ENCODE assay signal across 12 mouse cellular contexts in the genomic region with DNA sequence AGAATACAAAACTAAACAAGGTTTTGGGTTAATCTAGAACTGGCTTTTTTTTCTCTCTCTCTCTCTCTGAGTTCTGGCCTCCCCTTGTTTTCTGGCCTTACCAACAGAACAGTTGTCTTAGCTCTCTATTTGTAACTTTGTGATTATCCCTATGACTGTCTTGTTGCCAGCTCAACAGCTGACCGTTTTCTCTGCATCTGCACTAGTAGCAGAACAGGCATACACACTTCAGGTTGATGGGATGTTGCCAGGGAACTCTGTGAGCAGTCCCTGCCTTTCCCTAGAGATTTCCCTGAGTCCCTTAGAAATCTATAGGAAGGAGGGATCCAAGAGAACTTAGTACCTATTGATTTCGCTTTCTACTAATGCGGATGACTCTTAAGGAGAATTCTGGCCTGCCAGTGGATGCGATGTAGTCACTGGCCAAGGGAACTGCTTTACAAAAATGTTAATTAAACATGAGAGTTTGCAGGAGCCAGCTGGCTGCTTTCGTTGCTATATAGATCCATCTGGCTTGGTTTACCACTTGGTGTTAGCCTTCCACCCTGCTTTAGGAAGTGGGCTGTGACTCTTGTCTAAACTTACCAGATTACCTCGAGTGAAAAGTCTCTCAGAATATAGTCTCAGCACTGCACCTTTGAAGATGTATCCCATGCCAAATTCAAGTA. TPM values are rescaled to one million over a fixed set of nuclear protein-coding genes. Genes with fewer than 3 reads are reported as not detected.
DNase-seq lines count a peak whose midpoint lies in the region; ATAC-seq lines count a peak whose summit lies in the region.
"Had no signal": no experiment of that assay in that cellular context is flagged by ENCODE, and none has a peak within 500 bp of the region (broad histone marks: within the 10 kb centered on the region; RNA-seq: fewer than 3 reads in every experiment).

No protein-coding gene starts in this region.

- no peak overlapping the region for H3K27ac ChIP-seq in forebrain, embryonic 12.5 days
- no peak overlapping the region for H3K27ac ChIP-seq in forebrain, embryonic 11.5 days (ENCODE audit: low read depth, low read length)
- H3K27ac ChIP-seq in hindbrain, embryonic 15.5 days (replicated peaks), result no peak overlapping the region
- no peak overlapping the region for H3K27ac ChIP-seq in hindbrain, embryonic 12.5 days
- H3K27ac ChIP-seq in neural tube, embryonic 12.5 days, result no peak overlapping the region
- H3K27ac ChIP-seq in stomach, embryonic 16.5 days (ENCODE audit: low read length), result peak overlapping the region; percentile 3
- H3K27ac ChIP-seq: embryonic facial prominence, embryonic 13.5 days; hindbrain, embryonic 10.5 days; lung, embryonic 15.5 days had no signal

- H3K27me3 ChIP-seq in forebrain, embryonic 12.5 days, result no peaks in the 10 kb centered on the region
- no peaks in the 10 kb centered on the region for H3K27me3 ChIP-seq in forebrain, embryonic 11.5 days (ENCODE audit: control insufficient read depth, insufficient read depth, low read length)
- no peaks in the 10 kb centered on the region for H3K27me3 ChIP-seq in hindbrain, embryonic 15.5 days
- H3K27me3 ChIP-seq in hindbrain, embryonic 12.5 days, result no peaks in the 10 kb centered on the region
- no peaks in the 10 kb centered on the region for H3K27me3 ChIP-seq in neural tube, embryonic 12.5 days (replicated peaks)
- no peaks in the 10 kb centered on the region for H3K27me3 ChIP-seq in stomach, embryonic 16.5 days (ENCODE audit: control insufficient read depth, insufficient read depth, low read length)
- H3K27me3 ChIP-seq: embryonic facial prominence, embryonic 13.5 days; lung, embryonic 15.5 days had no signal

- no peak for DNase-seq in forebrain, embryonic 11.5 days (ENCODE audit: low spot score)
- no peak for DNase-seq in neural tube, embryonic 10.5 days (ENCODE audit: extremely low spot score, low spot score)
- no peak for DNase-seq in cerebellum, adult 18-20 months
- DNase-seq: kidney, adult 8-10 months had no signal

- H3K9ac ChIP-seq in forebrain, embryonic 12.5 days, result 0 out of 2 replicates have a peak overlapping the region, but pooled peaks have one; percentile 1
- H3K9ac ChIP-seq in forebrain, embryonic 11.5 days (ENCODE audit: low read length), result no peak overlapping the region
- H3K9ac ChIP-seq in hindbrain, embryonic 15.5 days, result no peak overlapping the region
- H3K9ac ChIP-seq in hindbrain, embryonic 12.5 days, result no peak overlapping the region
- no peak overlapping the region for H3K9ac ChIP-seq in neural tube, embryonic 12.5 days
- no peak overlapping the region for H3K9ac ChIP-seq in stomach, embryonic 16.5 days (ENCODE audit: low read length)
- H3K9ac ChIP-seq: embryonic facial prominence, embryonic 13.5 days had no signal

- no peaks in the 10 kb centered on the region for H3K9me3 ChIP-seq in forebrain, embryonic 12.5 days
- H3K9me3 ChIP-seq in forebrain, embryonic 11.5 days (ENCODE audit: control insufficient read depth, low read length), result no peaks in the 10 kb centered on the region
- no peaks in the 10 kb centered on the region for H3K9me3 ChIP-seq in hindbrain, embryonic 15.5 days
- no peaks in the 10 kb centered on the region for H3K9me3 ChIP-seq in hindbrain, embryonic 12.5 days (replicated peaks)
- H3K9me3 ChIP-seq in neural tube, embryonic 12.5 days, result no peaks in the 10 kb centered on the region
- H3K9me3 ChIP-seq in stomach, embryonic 16.5 days (replicated peaks; ENCODE audit: control insufficient read depth, low read length), result no peaks in the 10 kb centered on the region
- H3K9me3 ChIP-seq: embryonic facial prominence, embryonic 13.5 days; hindbrain, embryonic 10.5 days; lung, embryonic 15.5 days had no signal

- H3K4me3 ChIP-seq in forebrain, embryonic 12.5 days (replicated peaks), result no peak overlapping the region
- no peak overlapping the region for H3K4me3 ChIP-seq in forebrain, embryonic 11.5 days (ENCODE audit: low read depth, low read length)
- no peak overlapping the region for H3K4me3 ChIP-seq in hindbrain, embryonic 15.5 days
- H3K4me3 ChIP-seq in hindbrain, embryonic 12.5 days, result no peak overlapping the region
- H3K4me3 ChIP-seq in neural tube, embryonic 12.5 days, result no peak overlapping the region
- no peak overlapping the region for H3K4me3 ChIP-seq in stomach, embryonic 16.5 days (replicated peaks; ENCODE audit: low read length)
- H3K4me3 ChIP-seq: embryonic facial prominence, embryonic 13.5 days; lung, embryonic 15.5 days had no signal

- peaks cover 16% of the 10 kb centered on the region; the same call in 1 of the 2 replicates for H3K36me3 ChIP-seq in forebrain, embryonic 12.5 days (replicated peaks)
- H3K36me3 ChIP-seq in forebrain, embryonic 11.5 days (ENCODE audit: control insufficient read depth, insufficient read depth, low read length), result no peaks in the 10 kb centered on the region
- H3K36me3 ChIP-seq in hindbrain, embryonic 15.5 days, result peaks cover 10% of the 10 kb centered on the region
- peaks cover 29% of the 10 kb centered on the region for H3K36me3 ChIP-seq in hindbrain, embryonic 12.5 days
- peaks cover 19% of the 10 kb centered on the region for H3K36me3 ChIP-seq in neural tube, embryonic 12.5 days
- H3K36me3 ChIP-seq in stomach, embryonic 16.5 days (ENCODE audit: control insufficient read depth, insufficient read depth, low read length), result peaks cover 5% of the 10 kb centered on the region; the same call in 1 of the 2 replicates

- 85% methylated on average over 6 of the region's 6 CpGs for WGBS in forebrain, embryonic 12.5 days
- 87% methylated on average over 6 of the region's 6 CpGs for WGBS in forebrain, embryonic 11.5 days
- WGBS in hindbrain, embryonic 15.5 days, result 69% methylated on average over 6 of the region's 6 CpGs
- WGBS in hindbrain, embryonic 12.5 days, result 81% methylated on average over 6 of the region's 6 CpGs
- WGBS in neural tube, embryonic 12.5 days, result 79% methylated on average over 6 of the region's 6 CpGs
- WGBS in stomach, embryonic 16.5 days, result 53% methylated on average over 6 of the region's 6 CpGs

- ATAC-seq in forebrain, embryonic 12.5 days (ENCODE audit: low FRiP score), result no peak
- ATAC-seq in forebrain, embryonic 11.5 days (replicated peaks; ENCODE audit: low FRiP score), result no peak
- ATAC-seq in hindbrain, embryonic 15.5 days (ENCODE audit: low FRiP score, low read depth), result no peak
- no peak for ATAC-seq in hindbrain, embryonic 12.5 days (ENCODE audit: low FRiP score)
- ATAC-seq in neural tube, embryonic 12.5 days (ENCODE audit: low FRiP score, low read depth), result no peak
- ATAC-seq in stomach, embryonic 16.5 days (ENCODE audit: insufficient read depth, low FRiP score), result no peak

- H3K4me2 ChIP-seq in forebrain, embryonic 12.5 days, result no peak overlapping the region
- H3K4me2 ChIP-seq in forebrain, embryonic 11.5 days (ENCODE audit: low read depth, low read length, severe bottlenecking), result no peak overlapping the region
- H3K4me2 ChIP-seq in hindbrain, embryonic 15.5 days, result peak overlapping the region; percentile 61; the same call in 1 of the 2 replicates
- no peak overlapping the region for H3K4me2 ChIP-seq in hindbrain, embryonic 12.5 days (replicated peaks)
- H3K4me2 ChIP-seq in neural tube, embryonic 12.5 days (replicated peaks), result 0 out of 2 replicates have a peak overlapping the region, but pooled peaks have one; percentile 58
- H3K4me2 ChIP-seq in stomach, embryonic 16.5 days (ENCODE audit: low read depth, low read length), result 0 out of 2 replicates have a peak overlapping the region, but pooled peaks have one; percentile 80

- peaks cover 41% of the 10 kb centered on the region for H3K4me1 ChIP-seq in forebrain, embryonic 12.5 days
- H3K4me1 ChIP-seq in forebrain, embryonic 11.5 days (replicated peaks; ENCODE audit: control insufficient read depth, insufficient read depth, low read length), result peaks cover 4% of the 10 kb centered on the region
- peaks cover 41% of the 10 kb centered on the region for H3K4me1 ChIP-seq in hindbrain, embryonic 15.5 days (replicated peaks)
- H3K4me1 ChIP-seq in hindbrain, embryonic 12.5 days, result peaks cover 41% of the 10 kb centered on the region
- peaks cover 42% of the 10 kb centered on the region for H3K4me1 ChIP-seq in neural tube, embryonic 12.5 days
- peaks cover 34% of the 10 kb centered on the region for H3K4me1 ChIP-seq in stomach, embryonic 16.5 days (ENCODE audit: control insufficient read depth, insufficient read depth, low read length)

RNA-seq across cellular contexts. Expression of a gene that starts 2.2 kb away (rescaled TPM):
- 6.2 and 7.1 TPM in 2 replicates for polyA plus RNA-seq in forebrain, embryonic 12.5 days (2016; fragmentation: Nextera tagmentation; extraction: Ambion mirVana)
- 5.0 and 5.9 TPM in 2 replicates for polyA plus RNA-seq in forebrain, embryonic 11.5 days (2014; fragmentation: Nextera tagmentation; extraction: Ambion mirVana)
- polyA plus RNA-seq in hindbrain, embryonic 15.5 days (2015; fragmentation: Nextera tagmentation; extraction: Ambion mirVana), result 7.3 and 8.2 TPM in 2 replicates
- polyA plus RNA-seq in hindbrain, embryonic 12.5 days (2016; fragmentation: Nextera tagmentation; extraction: Ambion mirVana), result 6.6 and 7.8 TPM in 2 replicates
- polyA plus RNA-seq in neural tube, embryonic 12.5 days (2016; fragmentation: Nextera tagmentation; extraction: Ambion mirVana), result 6.4 and 8.6 TPM in 2 replicates
- 6.4 and 6.5 TPM in 2 replicates for polyA plus RNA-seq in stomach, embryonic 16.5 days (2015; fragmentation: Nextera tagmentation; extraction: Ambion mirVana)

RNA-seq across cellular contexts. Expression of a gene that starts 45.3 kb away (rescaled TPM):
- 24.6 and 28.4 TPM in 2 replicates for polyA plus RNA-seq in forebrain, embryonic 12.5 days (2016; fragmentation: Nextera tagmentation; extraction: Ambion mirVana)
- 30.2 and 30.8 TPM in 2 replicates for polyA plus RNA-seq in forebrain, embryonic 11.5 days (2014; fragmentation: Nextera tagmentation; extraction: Ambion mirVana)
- 4.5 and 4.8 TPM in 2 replicates for polyA plus RNA-seq in hindbrain, embryonic 15.5 days (2015; fragmentation: Nextera tagmentation; extraction: Ambion mirVana)
- 15.8 and 16.5 TPM in 2 replicates for polyA plus RNA-seq in hindbrain, embryonic 12.5 days (2016; fragmentation: Nextera tagmentation; extraction: Ambion mirVana)
- polyA plus RNA-seq in neural tube, embryonic 12.5 days (2016; fragmentation: Nextera tagmentation; extraction: Ambion mirVana), result 14.9 and 15.4 TPM in 2 replicates
- 12.3 and 12.4 TPM in 2 replicates for polyA plus RNA-seq in stomach, embryonic 16.5 days (2015; fragmentation: Nextera tagmentation; extraction: Ambion mirVana)

Comparison
In these comparisons a context has a peak if more than half of its experiments do, and no peak if none do; other contexts are left out.
1. H3K4me2 ChIP-seq: peak in hindbrain, embryonic 15.5 days (single experiment), neural tube, embryonic 12.5 days (single experiment) and stomach, embryonic 16.5 days (single experiment); none in forebrain, embryonic 12.5 days (single experiment), forebrain, embryonic 11.5 days (single experiment) and hindbrain, embryonic 12.5 days (single experiment).